Mouse (Mus musculus): Measurements from ENCODE around the gene Fam185a.

- TF ChIP-seq EP300 (IDR thresholded peaks at IDR 0.05) (no peak), CTCF (IDR thresholded peaks at IDR 0.05) (no peak)
Observed at GRCm38 (mm10) chr5:21413322-21413721, 11.4 kb upstream of the Fam185a start.

Data from lung, postnatal 0 days (tissue).